Mouse (Mus musculus): Measurements from ENCODE around the gene Ostc. TPM values are rescaled to one million over a fixed set of nuclear protein-coding genes. Genes with fewer than 3 reads are reported as not detected.

The Ostc gene
- 29.2 and 46.0 TPM in 2 replicates for polyA plus RNA-seq (2012)

GRCm38 (mm10) chr3:130708967-130709924 lies at the start of gene Ostc:
Gene Ostc, minus strand, starts transcription at chr3:130709444.

GRCm38 (mm10) chr3:130730189-130730653 lies 21.0 kb upstream of the Ostc start, which contains the start of gene Rpl34:
Gene Rpl34, minus strand, starts transcription at chr3:130730398.

Other genes with a start within 250 kb of the Ostc start
- 0.03 TPM in 1 of 2 replicates, not detected in the other for gene Etnppl, start 92.0 kb downstream of the Ostc start, polyA plus RNA-seq (2012)
- gene Rpl34, start 21.0 kb upstream of the Ostc start, polyA plus RNA-seq (2012), result 150 and 155 TPM in 2 replicates

Measured in megakaryocyte-erythroid progenitor cell, adult 5 weeks (primary cell).